Mouse (Mus musculus): ENCODE measurements around the gene Ghdc.

The Ghdc gene

GRCm38 (mm10) chr11:100782568-100782967 is 11.8 kb upstream of the Ghdc start:
- DNase-seq (ENCODE audit: low spot score) = no peak

GRCm38 (mm10) chr11:100781763-100782475 is 11.2 kb upstream of the Ghdc start:
- DNase-seq (ENCODE audit: low spot score) = no peak

GRCm38 (mm10) chr11:100780247-100780646 is 9.5 kb upstream of the Ghdc start:
- DNase-seq (ENCODE audit: low spot score) = no peak

- DNase-seq (ENCODE audit: low spot score) = no peak
Measured at GRCm38 (mm10) chr11:100778069-100778468, 7.3 kb upstream of the Ghdc start.

- DNase-seq (ENCODE audit: low spot score) = peak; percentile 12
Measured at GRCm38 (mm10) chr11:100775921-100776320, 5.2 kb upstream of the Ghdc start.

- no peak for DNase-seq (ENCODE audit: low spot score)
Measured at GRCm38 (mm10) chr11:100774261-100774660, 3.5 kb upstream of the Ghdc start.

- no peak for DNase-seq (ENCODE audit: low spot score)
Measured at GRCm38 (mm10) chr11:100769980-100770379, 777 bp downstream of the Ghdc start.

GRCm38 (mm10) chr11:100767871-100768270 is 2.9 kb downstream of the Ghdc start:
- no peak for DNase-seq (ENCODE audit: low spot score)

GRCm38 (mm10) chr11:100766726-100767125 is 4.0 kb downstream of the Ghdc start:
- DNase-seq (ENCODE audit: low spot score) = no peak

- no peak for DNase-seq (ENCODE audit: low spot score)
Measured at GRCm38 (mm10) chr11:100762831-100763230, 7.9 kb downstream of the Ghdc start, which contains the start of gene Hcrt. Gene Hcrt (minus strand): TSS chr11:100762931.

- DNase-seq (ENCODE audit: low spot score) = peak; percentile 75
Measured at GRCm38 (mm10) chr11:100761547-100762045, 9.2 kb downstream of the Ghdc start.

- peak; percentile 70 for DNase-seq (ENCODE audit: low spot score)
Measured at GRCm38 (mm10) chr11:100759611-100760233, 11.0 kb downstream of the Ghdc start, which contains the start of gene Kcnh4. Gene Kcnh4 (minus strand): TSS chr11:100759942.

- no peak for DNase-seq (ENCODE audit: low spot score)
Measured at GRCm38 (mm10) chr11:100758707-100759610, 11.8 kb downstream of the Ghdc start.

GRCm38 (mm10) chr11:100757566-100757965 is 13.2 kb downstream of the Ghdc start:
- no peak for DNase-seq (ENCODE audit: low spot score)

GRCm38 (mm10) chr11:100756476-100756875 is 14.3 kb downstream of the Ghdc start:
- DNase-seq (ENCODE audit: low spot score) = no peak

GRCm38 (mm10) chr11:100754693-100755057 is 16.1 kb downstream of the Ghdc start:
- DNase-seq (ENCODE audit: low spot score) = no peak

- no peak for DNase-seq (ENCODE audit: low spot score)
Measured at GRCm38 (mm10) chr11:100754021-100754692, 16.6 kb downstream of the Ghdc start.

GRCm38 (mm10) chr11:100752294-100752693 is 18.5 kb downstream of the Ghdc start:
- DNase-seq (ENCODE audit: low spot score) = no peak

GRCm38 (mm10) chr11:100750127-100750526 is 20.6 kb downstream of the Ghdc start:
- DNase-seq (ENCODE audit: low spot score) = no peak

- no peak for DNase-seq (ENCODE audit: low spot score)
Measured at GRCm38 (mm10) chr11:100749469-100749868, 21.3 kb downstream of the Ghdc start.

GRCm38 (mm10) chr11:100748620-100749019 is 22.1 kb downstream of the Ghdc start:
- no peak for DNase-seq (ENCODE audit: low spot score)

GRCm38 (mm10) chr11:100747114-100747513 is 23.6 kb downstream of the Ghdc start:
- no peak for DNase-seq (ENCODE audit: low spot score)
